Mouse (Mus musculus) E14TG2a.4 (cell line): ENCODE data around the gene Gdpd5.

Source experiments
- CTCF ChIP-seq: conservative IDR thresholded peaks from 2 replicates; pipeline ENCODE4 v1.5.1; 2014; ENCODE audit warnings: low read length
- NANOG ChIP-seq: IDR thresholded peaks from 2 replicates; pipeline ENCODE4 v1.6.1; 2014; ENCODE audit warnings: borderline replicate concordance, low read length, mixed read lengths
- POU5F1 ChIP-seq: IDR thresholded peaks from 2 replicates; pipeline ENCODE4 v1.6.1; 2014; ENCODE audit warnings: low read length, borderline replicate concordance

DNA sequence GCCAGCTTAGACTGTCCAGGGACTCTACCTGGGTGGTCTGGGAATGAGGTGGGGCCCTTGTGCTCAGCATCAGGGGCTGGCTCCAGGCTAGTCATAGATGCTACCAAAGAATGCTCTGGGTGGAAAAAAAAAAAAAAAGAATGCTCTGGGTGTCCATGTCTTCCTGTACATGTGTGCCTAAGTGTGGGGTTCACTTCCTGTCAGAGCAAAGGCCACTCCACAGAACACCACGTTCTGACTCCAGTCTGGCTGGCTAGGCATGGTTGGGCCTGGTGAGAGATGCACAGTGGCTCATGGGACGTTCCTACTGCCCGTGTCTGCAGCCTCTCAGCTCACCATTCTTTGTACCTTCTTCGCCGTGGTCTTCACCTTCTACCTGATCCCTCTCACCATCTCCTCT lies 67.4 kb downstream of the Gdpd5 start:
- TF ChIP-seq CTCF (no peak), NANOG (no peak), POU5F1 (no peak)
